Comparison of ENCODE assay signal across 9 mouse cellular contexts in the genomic region with DNA sequence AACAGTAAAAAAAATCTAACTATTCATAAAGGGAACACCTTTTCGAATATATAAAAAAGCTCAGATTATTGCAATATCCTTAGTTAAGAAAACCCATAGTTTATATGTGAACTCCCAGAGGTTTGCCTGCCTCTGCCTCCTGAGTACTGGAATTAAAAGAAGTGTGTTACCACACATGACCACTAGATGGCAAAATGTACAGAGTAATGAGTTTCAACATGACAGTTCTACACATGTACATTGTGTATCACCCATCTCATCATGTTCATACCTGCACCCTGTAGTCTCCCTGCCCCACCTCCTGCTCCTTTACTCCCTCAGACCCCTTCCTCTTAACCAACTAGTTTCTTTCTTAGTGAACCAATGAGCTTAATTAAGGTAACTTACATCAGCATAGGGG. TPM values are rescaled to one million over a fixed set of nuclear protein-coding genes. Genes with fewer than 3 reads are reported as not detected.
DNase-seq lines count a peak whose midpoint lies in the region; ATAC-seq and TF ChIP-seq lines count a peak whose summit lies in the region.
"Had no signal": no experiment of that assay in that cellular context is flagged by ENCODE, and none has a peak within 500 bp of the region (broad histone marks: within the 10 kb centered on the region; RNA-seq: fewer than 3 reads in every experiment).

No protein-coding gene starts in this region.

- no peak overlapping the region for H3K4me3 ChIP-seq in kidney, embryonic 15.5 days (replicated peaks)
- H3K4me3 ChIP-seq in CH12.LX (replicated peaks in 1 of 3; ENCODE audit: low read depth in 2 of 3, low read length in 2 of 3, poor library complexity in 1 of 3) = no peak overlapping the region
- H3K4me3 ChIP-seq: megakaryocyte, embryonic 14.5 days had no signal

- no peaks in the 10 kb centered on the region for H3K27me3 ChIP-seq in kidney, embryonic 15.5 days
- H3K27me3 ChIP-seq in CH12.LX (replicated peaks) = no peaks in the 10 kb centered on the region

- H3K9me3 ChIP-seq in kidney, embryonic 15.5 days (replicated peaks) = no peaks in the 10 kb centered on the region
- H3K9me3 ChIP-seq in CH12.LX (replicated peaks; ENCODE audit: low read length) = peaks cover 11% of the 10 kb centered on the region

- no peak overlapping the region for H3K4me2 ChIP-seq in kidney, embryonic 15.5 days
- H3K4me2 ChIP-seq in CH12.LX (ENCODE audit: insufficient read depth, low read depth, poor library complexity, severe bottlenecking) = no peak overlapping the region

- peaks cover 6% of the 10 kb centered on the region; the same call in 1 of the 2 replicates for H3K4me1 ChIP-seq in kidney, embryonic 15.5 days
- H3K4me1 ChIP-seq in CH12.LX (ENCODE audit: control insufficient read depth in 1 of 2, insufficient read depth in 2 of 2) = no peaks in the 10 kb centered on the region
- H3K4me1 ChIP-seq: megakaryocyte, embryonic 14.5 days had no signal

- dilution Hi-C loops in CH12.LX (cut with MboI; ENCODE audit: extremely low pct_ligation_motif_present, extremely low pct_unique_long_range_greater_than_20kb, low sequenced_read_pairs) = no loop called here

- in situ Hi-C loops in CH12.LX (cut with MboI; ENCODE audit: low pct_ligation_motif_present, low pct_unique_long_range_greater_than_20kb, low sequenced_read_pairs) = no loop called here

- TF ChIP-seq CTCF in CH12.LX (conservative IDR thresholded peaks at IDR 0.05 in 1 of 2, IDR thresholded peaks at IDR 0.05 in 1 of 2; ENCODE audit: low read depth in 2 of 2, low read length in 2 of 2) = peak; percentile 56 to 70

- H3K79me2 ChIP-seq in CH12.LX (replicated peaks; ENCODE audit: control insufficient read depth, extremely low read depth, insufficient read depth, poor library complexity, severe bottlenecking) = no peaks in the 10 kb centered on the region

- TF ChIP-seq RAD21 in CH12.LX (IDR thresholded peaks at IDR 0.05; ENCODE audit: low read depth, low read length) = peak; percentile 32

- no peak for TF ChIP-seq POLR2A in CH12.LX (IDR thresholded peaks at IDR 0.05; ENCODE audit: low read depth, low read length)

- DNase-seq in kidney, adult 9 months = peak; percentile 64
- peak; percentile 47 for DNase-seq in CH12.LX (ENCODE audit: extremely low read depth)
- peak; percentile 40 for DNase-seq in adipocyte (ENCODE audit: low spot score)
- no peak for DNase-seq in right cerebral cortex, postnatal 25 days
- DNase-seq in urinary bladder, postnatal 10 days (ENCODE audit: low spot score) = no peak
- DNase-seq: kidney, postnatal 10 days had no signal

- no peak for TF ChIP-seq EP300 in CH12.LX (IDR thresholded peaks at IDR 0.05; ENCODE audit: low read length)

- WGBS in kidney, embryonic 15.5 days = 85% methylated on average over 1 of the region's 1 CpGs

- H3K9ac ChIP-seq in kidney, embryonic 15.5 days = no peak overlapping the region
- no peak overlapping the region for H3K9ac ChIP-seq in CH12.LX (ENCODE audit: insufficient read depth, low read depth)

- H3K36me3 ChIP-seq in kidney, embryonic 15.5 days = no peaks in the 10 kb centered on the region
- no peaks in the 10 kb centered on the region for H3K36me3 ChIP-seq in CH12.LX (replicated peaks in 1 of 2; ENCODE audit: control insufficient read depth in 1 of 2, insufficient read depth in 1 of 2, low read length in 1 of 2)

- no peak overlapping the region for H3K27ac ChIP-seq in kidney, embryonic 15.5 days
- no peak overlapping the region; the same call in 1 of the 2 replicates for H3K27ac ChIP-seq in CH12.LX (ENCODE audit: insufficient read depth, low read depth)

- ATAC-seq in kidney, embryonic 15.5 days (replicated peaks; ENCODE audit: low FRiP score) = no peak
- 0 out of 2 replicates have a peak, but pooled peaks have one; percentile 45 for ATAC-seq in megakaryocyte, adult 5-6 weeks (ENCODE audit: poor library complexity, severe bottlenecking)

TF ChIP-seq in CH12.LX, 34 proteins besides CTCF, POLR2A, EP300 and RAD21:
- TF ChIP-seq SMC3 (IDR thresholded peaks at IDR 0.05; ENCODE audit: low read depth, low read length) (peak; percentile 43), JUN (IDR thresholded peaks at IDR 0.05; ENCODE audit: insufficient read depth, low read depth, low read length) (no peak)

RNA-seq across cellular contexts. Expression of a gene that starts 12.0 kb away (rescaled TPM):
- polyA plus RNA-seq in kidney, embryonic 15.5 days (2015; fragmentation: Nextera tagmentation; extraction: Ambion mirVana) = 16.8 and 18.8 TPM in 2 replicates
- total RNA-seq in CH12.LX (2012; rRNA removed) = not detected in 2 replicates
- not detected in 2 replicates for total RNA-seq in CH12.LX (2014; rRNA removed)
- not detected in 2 replicates for polyA plus RNA-seq in CH12.LX (2012; ENCODE audit: insufficient read length, low read depth)
- total RNA-seq in megakaryocyte, adult 5-6 weeks (2015) = not detected in 2 replicates
- not detected in 2 replicates for total RNA-seq in megakaryocyte, adult 5-6 weeks (2017)

Comparison
In these comparisons a context has a peak if more than half of its experiments do, and no peak if none do; other contexts are left out.
1. DNase-seq: peak in kidney, adult 9 months (single experiment), CH12.LX (single experiment) and adipocyte (single experiment); none in right cerebral cortex, postnatal 25 days (single experiment) and urinary bladder, postnatal 10 days (single experiment).